Mouse (Mus musculus): ENCODE results near the gene Arfgap3. TPM values are rescaled to one million over a fixed set of nuclear protein-coding genes. Genes with fewer than 3 reads are reported as not detected.
"Not testable (repeated sequence)": the region's sequence is repeated elsewhere in the genome, so short reads cannot be mapped to it uniquely, and the experiment has no call there.

Arfgap3 gene
- polyA plus RNA-seq, 1 experiment from 2014 or later = 15.4 TPM

DNA sequence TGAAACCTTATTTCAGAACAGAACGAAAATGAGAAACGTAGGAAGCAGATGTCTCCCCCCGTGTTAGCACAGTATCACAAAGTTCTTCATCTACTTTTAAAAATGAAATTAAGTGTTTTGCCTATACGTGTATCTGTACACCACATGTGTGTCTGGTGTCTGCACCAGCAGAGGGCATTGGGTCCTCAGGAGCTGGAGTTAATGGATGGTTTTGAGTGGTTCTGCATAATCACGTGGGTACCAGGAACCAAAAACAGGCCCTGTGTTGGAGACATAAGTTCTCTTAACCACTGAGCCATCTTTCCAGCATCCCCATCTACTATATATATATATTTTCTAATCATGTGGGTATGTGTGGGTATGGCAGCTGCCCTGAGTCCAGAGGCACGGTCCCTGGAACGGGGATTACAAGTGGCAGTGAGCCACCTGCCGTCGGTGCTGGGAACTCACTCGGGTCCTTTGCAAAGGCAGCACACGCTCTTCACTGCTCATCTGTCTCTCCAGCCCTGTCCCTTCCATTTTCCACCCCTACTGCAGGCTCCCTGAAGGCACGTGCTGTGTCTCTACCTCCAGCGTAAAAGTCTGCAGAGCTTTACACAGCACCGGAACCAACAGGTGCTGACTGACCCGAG lies 4.0 kb downstream of the Arfgap3 start:
- Histone ChIP-seq H3K9ac (no peak overlapping the region), H3K4me3 (replicated peaks) (no peak overlapping the region), H3K4me2 (no peak overlapping the region), H3K27ac (replicated peaks) (no peak overlapping the region), H3K27me3 (no peaks in the 10 kb centered on the region), H3K36me3 (replicated peaks) (peaks cover 11% of the 10 kb centered on the region), H3K4me1 (replicated peaks) (peaks cover 71% of the 10 kb centered on the region), H3K9me3 (replicated peaks) (no peaks in the 10 kb centered on the region)
- no peak for ATAC-seq (ENCODE audit: insufficient read depth)
- 87% methylated on average over 15 of the region's 15 CpGs for WGBS (ENCODE audit: insufficient replicate concordance)

DNA sequence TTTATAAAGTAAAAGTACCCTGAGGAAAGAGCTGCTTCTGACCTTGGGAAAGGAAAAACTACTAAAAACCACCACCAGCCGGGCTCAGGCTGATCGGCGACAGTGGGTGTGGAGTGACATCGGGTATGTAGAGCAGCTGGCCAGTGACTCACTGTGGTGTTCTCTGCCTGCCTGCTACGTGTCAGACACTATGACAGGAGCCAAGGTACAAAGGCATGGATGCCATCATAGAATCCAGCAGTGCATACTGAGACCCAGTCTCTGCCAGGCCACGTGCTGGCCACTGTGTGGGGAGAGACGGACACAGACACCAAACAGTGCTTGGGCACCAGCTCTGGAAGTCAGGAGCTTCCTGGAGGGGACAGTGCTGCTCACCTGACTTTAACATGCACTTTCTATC lies 5.1 kb downstream of the Arfgap3 start:
- Histone ChIP-seq H3K9me3 (replicated peaks) (no peaks in the 10 kb centered on the region), H3K4me3 (replicated peaks) (no peak overlapping the region), H3K4me1 (replicated peaks) (peaks cover 70% of the 10 kb centered on the region), H3K4me2 (peak overlapping the region; percentile 64), H3K27me3 (no peaks in the 10 kb centered on the region), H3K27ac (replicated peaks) (peak overlapping the region; percentile 83), H3K9ac (peak overlapping the region; percentile 35; the same call in 1 of the 2 replicates), H3K36me3 (replicated peaks) (peaks cover 17% of the 10 kb centered on the region)
- 65% methylated on average over 7 of the region's 7 CpGs for WGBS (ENCODE audit: insufficient replicate concordance)
- ATAC-seq (ENCODE audit: insufficient read depth) = no peak

DNA sequence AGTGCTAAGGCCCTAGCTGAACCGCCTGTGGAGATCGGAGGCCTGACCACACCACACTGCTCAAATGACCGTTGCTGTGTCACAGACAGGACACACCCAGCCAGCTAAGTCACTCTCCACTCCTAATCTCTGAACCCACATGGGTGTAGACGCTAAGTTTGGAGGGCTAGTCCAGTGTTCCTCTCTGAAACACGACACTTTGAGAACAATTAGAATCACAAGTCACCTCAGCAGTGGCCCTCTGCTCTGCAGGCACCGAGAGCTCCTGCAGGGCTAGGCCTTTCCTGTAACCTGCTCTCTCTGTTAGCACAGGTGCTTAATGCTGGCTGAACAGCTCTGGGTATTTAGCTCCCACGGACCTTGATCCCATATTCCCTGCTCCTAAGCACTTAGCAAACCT lies 5.9 kb downstream of the Arfgap3 start:
- no peaks in the 10 kb centered on the region for H3K27me3 ChIP-seq
- H3K27ac ChIP-seq (replicated peaks) = peak overlapping the region; percentile 83
- peak overlapping the region; percentile 32; the same call in 1 of the 2 replicates for H3K9ac ChIP-seq
- H3K4me3 ChIP-seq (replicated peaks) = peak overlapping the region; percentile 14; the same call in 1 of the 2 replicates
- 21% methylated on average over 7 of the region's 7 CpGs for WGBS (ENCODE audit: insufficient replicate concordance)
- no peaks in the 10 kb centered on the region for H3K9me3 ChIP-seq (replicated peaks)
- peaks cover 17% of the 10 kb centered on the region for H3K36me3 ChIP-seq (replicated peaks)
- peaks cover 63% of the 10 kb centered on the region for H3K4me1 ChIP-seq (replicated peaks)
- peak overlapping the region; percentile 64 for H3K4me2 ChIP-seq
- peak; percentile 96 for ATAC-seq (ENCODE audit: insufficient read depth)

DNA sequence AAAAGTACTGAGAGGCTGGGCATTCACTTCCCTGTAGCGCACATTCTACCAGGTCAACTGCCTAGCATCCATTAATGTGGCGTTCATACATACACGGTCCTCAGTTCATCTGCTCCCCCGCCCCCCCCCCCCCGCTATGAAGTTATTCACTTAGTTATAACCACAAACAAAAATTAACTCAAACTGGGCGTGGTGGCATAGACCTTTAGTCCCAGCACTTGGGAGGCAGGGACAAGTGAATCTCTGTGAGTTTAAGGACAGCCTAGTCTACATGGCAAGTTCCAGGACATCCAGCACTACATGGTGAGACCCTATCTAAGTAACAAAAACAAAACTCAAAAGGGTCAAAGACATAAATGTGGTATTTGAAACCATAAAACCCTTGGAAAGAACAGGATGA lies 11.1 kb downstream of the Arfgap3 start:
- no peak overlapping the region for H3K9ac ChIP-seq
- H3K4me1 ChIP-seq (replicated peaks) = peaks cover 31% of the 10 kb centered on the region
- no peaks in the 10 kb centered on the region for H3K27me3 ChIP-seq
- no peak overlapping the region for H3K4me3 ChIP-seq (replicated peaks)
- no peaks in the 10 kb centered on the region for H3K9me3 ChIP-seq (replicated peaks)
- 70% methylated on average over 6 of the region's 6 CpGs for WGBS (ENCODE audit: insufficient replicate concordance)
- peaks cover 45% of the 10 kb centered on the region for H3K36me3 ChIP-seq (replicated peaks)
- H3K4me2 ChIP-seq = no peak overlapping the region
- ATAC-seq (ENCODE audit: insufficient read depth) = no peak
- H3K27ac ChIP-seq (replicated peaks) = no peak overlapping the region

DNA sequence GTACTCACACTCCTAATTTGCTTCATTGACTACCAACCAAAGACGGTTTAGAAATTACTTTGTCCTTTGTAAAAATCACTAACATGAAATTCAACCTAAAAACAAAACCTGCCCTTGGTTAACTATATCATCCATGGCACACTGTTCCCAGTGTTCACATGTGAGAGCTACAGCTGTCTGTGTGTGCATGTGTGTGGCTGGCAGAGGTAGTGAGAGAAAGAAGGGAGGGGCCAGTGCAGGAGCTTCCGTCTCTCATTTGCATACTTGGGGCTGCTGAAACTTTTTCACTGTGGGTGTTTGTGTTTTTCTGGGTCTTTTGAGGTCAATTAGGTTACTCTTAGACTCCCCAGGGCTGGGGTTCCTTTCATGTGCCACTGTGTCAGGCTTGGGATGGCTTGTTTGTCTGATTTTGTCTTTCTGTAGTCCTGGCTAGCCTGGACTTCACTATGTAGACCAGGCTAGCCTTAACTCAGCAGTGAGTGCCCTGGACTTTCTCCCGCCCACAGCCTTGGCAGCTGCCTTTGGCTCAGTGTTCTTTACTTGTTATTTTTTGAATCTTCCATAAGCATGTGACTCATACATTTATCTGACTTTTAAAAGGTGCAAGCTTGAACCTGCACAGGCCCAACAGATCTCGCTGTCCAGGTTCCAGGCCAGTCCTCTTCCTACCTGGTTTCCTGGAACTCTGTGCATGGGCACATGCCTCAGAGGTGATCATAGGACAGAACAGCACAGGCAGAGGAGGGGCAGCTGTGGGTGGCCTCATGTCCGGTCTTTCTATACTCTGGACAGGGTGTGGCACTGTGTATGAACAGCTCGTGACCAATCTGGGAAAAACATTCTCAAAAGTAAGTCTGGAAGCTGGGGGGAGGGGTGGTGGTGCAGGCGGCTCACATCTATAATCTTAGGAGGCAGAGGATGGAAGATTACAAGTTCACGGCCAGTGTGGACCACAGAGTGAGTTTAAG lies 11.9 kb downstream of the Arfgap3 start:
- peaks cover 24% of the 10 kb centered on the region for H3K4me1 ChIP-seq (replicated peaks)
- WGBS (ENCODE audit: insufficient replicate concordance) = 54% methylated on average over 8 of the region's 8 CpGs
- no peak overlapping the region for H3K4me3 ChIP-seq (replicated peaks)
- no peak overlapping the region for H3K27ac ChIP-seq (replicated peaks)
- no peaks in the 10 kb centered on the region for H3K9me3 ChIP-seq (replicated peaks)
- H3K36me3 ChIP-seq (replicated peaks) = peaks cover 49% of the 10 kb centered on the region
- H3K27me3 ChIP-seq = no peaks in the 10 kb centered on the region
- H3K9ac ChIP-seq = no peak overlapping the region
- H3K4me2 ChIP-seq = no peak overlapping the region
- no peak for ATAC-seq (ENCODE audit: insufficient read depth)

DNA sequence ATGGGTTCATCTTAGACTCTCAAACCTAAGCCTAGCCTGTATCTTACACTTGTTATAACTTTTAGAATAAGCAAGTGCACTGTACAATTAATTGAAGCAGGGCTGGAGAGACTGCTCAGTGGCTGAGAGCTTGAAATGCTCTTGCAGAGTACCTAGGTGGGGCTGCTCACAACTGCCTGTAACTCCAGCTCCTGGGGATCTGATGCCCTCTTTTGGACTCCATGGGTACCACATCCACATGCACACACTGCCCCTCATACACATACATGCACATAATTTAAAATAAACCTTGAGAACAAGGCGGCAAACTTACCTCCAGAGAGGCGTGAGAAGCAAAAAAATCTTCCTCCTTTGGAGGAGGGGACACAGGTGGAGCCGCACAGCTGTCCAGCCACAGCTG lies 17.7 kb downstream of the Arfgap3 start:
- Histone ChIP-seq H3K9ac (no peak overlapping the region), H3K27me3 (no peaks in the 10 kb centered on the region), H3K4me3 (replicated peaks) (no peak overlapping the region), H3K36me3 (replicated peaks) (peaks cover 46% of the 10 kb centered on the region), H3K9me3 (replicated peaks) (no peaks in the 10 kb centered on the region), H3K4me2 (no peak overlapping the region), H3K27ac (replicated peaks) (no peak overlapping the region), H3K4me1 (replicated peaks) (no peaks in the 10 kb centered on the region)
- ATAC-seq (ENCODE audit: insufficient read depth) = no peak
- 74% methylated on average over 3 of the region's 3 CpGs for WGBS (ENCODE audit: insufficient replicate concordance)

DNA sequence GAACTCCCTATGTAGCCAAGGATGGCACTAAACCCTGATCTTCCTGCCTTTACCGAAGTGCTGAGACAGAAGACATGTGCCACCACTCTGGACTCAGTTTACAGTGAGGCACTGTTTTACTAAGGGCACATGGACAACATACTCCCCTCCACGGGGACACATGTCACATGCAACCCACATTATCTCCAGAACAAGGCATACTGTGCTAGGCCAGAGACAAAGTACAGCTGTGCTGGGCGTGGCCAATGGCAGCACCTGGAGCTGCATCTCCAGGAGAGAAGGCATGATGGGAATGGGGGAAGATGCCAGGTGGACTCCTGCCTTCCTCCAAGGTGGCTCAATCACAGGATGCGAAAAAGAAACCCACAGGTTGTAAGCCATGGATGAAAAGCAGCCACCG lies 21.1 kb downstream of the Arfgap3 start:
- H3K9ac ChIP-seq = no peak overlapping the region
- ATAC-seq (ENCODE audit: insufficient read depth) = no peak
- H3K27ac ChIP-seq (replicated peaks) = no peak overlapping the region
- peaks cover 38% of the 10 kb centered on the region for H3K36me3 ChIP-seq (replicated peaks)
- no peak overlapping the region for H3K4me3 ChIP-seq (replicated peaks)
- H3K9me3 ChIP-seq (replicated peaks) = no peaks in the 10 kb centered on the region
- no peaks in the 10 kb centered on the region for H3K27me3 ChIP-seq
- 70% methylated on average over 5 of the region's 5 CpGs for WGBS (ENCODE audit: insufficient replicate concordance)
- no peak overlapping the region for H3K4me2 ChIP-seq
- H3K4me1 ChIP-seq (replicated peaks) = no peaks in the 10 kb centered on the region

DNA sequence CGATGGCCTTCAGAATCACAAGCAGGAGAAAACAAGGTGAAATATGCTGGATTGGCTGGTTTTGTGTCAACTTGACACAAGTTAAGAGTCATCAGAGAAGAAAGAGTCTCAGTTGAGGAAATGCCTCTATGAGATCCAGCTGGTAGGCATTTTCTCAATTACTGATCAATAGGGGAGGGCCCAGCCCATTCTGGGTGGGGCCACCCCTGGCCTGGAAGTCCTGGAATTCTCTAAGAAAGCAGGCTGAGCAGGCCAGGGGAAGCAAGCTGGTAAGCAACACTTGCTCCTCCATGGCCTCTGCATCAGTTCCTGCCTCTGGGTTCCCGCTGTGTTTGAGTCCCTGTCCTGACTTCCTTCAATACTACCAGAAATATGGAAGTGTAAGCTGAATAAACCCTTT lies 27.0 kb downstream of the Arfgap3 start:
- no peak for ATAC-seq (ENCODE audit: insufficient read depth)
- Histone ChIP-seq H3K4me3 (replicated peaks) (no peak overlapping the region), H3K9ac (no peak overlapping the region), H3K4me2 (no peak overlapping the region), H3K27ac (replicated peaks) (no peak overlapping the region), H3K4me1 (replicated peaks) (no peaks in the 10 kb centered on the region), H3K9me3 (replicated peaks) (no peaks in the 10 kb centered on the region), H3K27me3 (no peaks in the 10 kb centered on the region), H3K36me3 (replicated peaks) (peaks cover 52% of the 10 kb centered on the region)
- 94% methylated on average over 2 of the region's 2 CpGs for WGBS (ENCODE audit: insufficient replicate concordance)

DNA sequence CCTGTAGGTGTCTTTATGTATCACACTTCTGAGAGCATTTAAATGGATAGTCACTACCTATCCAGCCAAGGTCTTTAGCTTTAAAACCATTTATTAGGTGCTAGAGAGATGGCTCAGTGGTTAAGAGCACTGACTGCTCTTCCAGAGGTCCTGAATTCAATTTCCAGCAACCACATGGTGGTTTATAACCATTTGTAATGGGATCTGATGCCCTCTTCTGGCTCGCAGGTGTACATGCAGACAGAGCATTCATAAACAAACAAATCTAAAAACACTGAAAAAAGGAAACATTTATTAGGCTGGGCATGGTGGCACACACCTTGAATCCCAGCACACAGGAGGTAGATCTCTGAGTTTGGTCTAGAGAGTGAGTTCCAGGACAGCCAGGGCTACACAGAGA lies 35.1 kb downstream of the Arfgap3 start:
- H3K9me3 ChIP-seq (replicated peaks) = no peaks in the 10 kb centered on the region
- 52% methylated on average over 1 of the region's 1 CpGs for WGBS (ENCODE audit: insufficient replicate concordance)
- H3K4me2 ChIP-seq = no peak overlapping the region
- no peak overlapping the region for H3K27ac ChIP-seq (replicated peaks)
- ATAC-seq (ENCODE audit: insufficient read depth) = no peak
- peaks cover 57% of the 10 kb centered on the region for H3K36me3 ChIP-seq (replicated peaks)
- no peak overlapping the region for H3K4me3 ChIP-seq (replicated peaks)
- no peaks in the 10 kb centered on the region for H3K4me1 ChIP-seq (replicated peaks)
- H3K27me3 ChIP-seq = no peaks in the 10 kb centered on the region
- H3K9ac ChIP-seq = no peak overlapping the region

DNA sequence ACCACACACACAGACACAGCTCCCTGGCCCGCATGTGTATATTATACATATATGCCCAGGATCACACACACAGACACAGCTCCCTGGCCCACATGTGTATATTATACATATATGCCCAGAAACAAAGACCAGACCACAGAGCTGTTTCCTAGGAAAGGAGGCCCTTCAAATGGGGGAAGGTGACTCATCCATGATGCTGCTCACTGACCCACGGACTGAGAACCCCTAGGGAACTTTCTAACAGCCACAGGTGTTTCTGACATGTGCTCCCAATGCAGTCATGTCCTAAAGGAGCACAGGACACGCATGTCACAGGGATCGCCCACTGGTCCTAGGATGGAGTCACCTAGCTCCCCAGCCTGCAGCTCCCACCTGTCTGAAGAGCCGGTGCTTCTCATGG lies 40.2 kb downstream of the Arfgap3 start:
- Histone ChIP-seq H3K27ac (replicated peaks) (no peak overlapping the region), H3K4me1 (replicated peaks) (peaks cover 30% of the 10 kb centered on the region), H3K4me2 (no peak overlapping the region), H3K9me3 (replicated peaks) (no peaks in the 10 kb centered on the region), H3K9ac (no peak overlapping the region), H3K4me3 (replicated peaks) (no peak overlapping the region), H3K36me3 (replicated peaks) (peaks cover 72% of the 10 kb centered on the region), H3K27me3 (no peaks in the 10 kb centered on the region)
- ATAC-seq (ENCODE audit: insufficient read depth) = no peak
- WGBS (ENCODE audit: insufficient replicate concordance) = 88% methylated on average over 5 of the region's 5 CpGs

DNA sequence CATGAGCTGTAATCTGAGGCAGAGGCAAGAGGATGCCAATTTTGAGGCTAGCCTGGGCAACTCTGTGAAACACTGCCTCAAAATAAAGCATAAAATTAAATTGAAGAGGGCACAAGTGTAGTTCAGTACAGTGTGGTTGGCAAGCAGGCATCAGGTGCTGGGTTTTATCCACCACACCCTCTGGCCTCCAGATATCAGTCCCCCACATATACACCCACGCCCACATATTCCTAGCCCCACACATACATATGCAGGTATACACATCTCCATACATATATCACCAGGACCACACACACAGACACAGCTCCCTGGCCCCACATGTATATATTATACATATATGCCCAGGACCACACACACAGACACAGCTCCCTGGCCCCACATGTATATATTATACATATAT lies 41.3 kb downstream of the Arfgap3 start:
- Histone ChIP-seq H3K4me2 (peak overlapping the region; percentile 56), H3K27ac (replicated peaks) (peak overlapping the region; percentile 77), H3K4me3 (replicated peaks) (peak overlapping the region; percentile 20; the same call in 1 of the 2 replicates), H3K4me1 (replicated peaks) (peaks cover 40% of the 10 kb centered on the region), H3K36me3 (replicated peaks) (peaks cover 64% of the 10 kb centered on the region)
- ATAC-seq (ENCODE audit: insufficient read depth) = peak; percentile 98
- not testable (repeated sequence) for H3K9ac ChIP-seq; H3K9me3 ChIP-seq (replicated peaks); H3K27me3 ChIP-seq
- 55% methylated on average over 1 of the region's 1 CpGs for WGBS (ENCODE audit: insufficient replicate concordance)

Data from liver, embryonic 15.5 days (tissue).